Mouse (Mus musculus) lung, adult 18-20 months (tissue): ENCODE measurements around the gene Tmem86a.
A peak's percentile ranks its signal among the peaks of the same experiment; 100 is the strongest.
"Not testable (repeated sequence)": the region's sequence is repeated elsewhere in the genome, so short reads cannot be mapped to it uniquely, and the experiment has no call there.

Source experiments
- DNase-seq, 2 experiments: peaks; one replicate each; pipeline ENCODE4 v3.0.0; 2022; ENCODE audit warnings: mixed read lengths in 2 of 2

Tmem86a gene

DNA sequence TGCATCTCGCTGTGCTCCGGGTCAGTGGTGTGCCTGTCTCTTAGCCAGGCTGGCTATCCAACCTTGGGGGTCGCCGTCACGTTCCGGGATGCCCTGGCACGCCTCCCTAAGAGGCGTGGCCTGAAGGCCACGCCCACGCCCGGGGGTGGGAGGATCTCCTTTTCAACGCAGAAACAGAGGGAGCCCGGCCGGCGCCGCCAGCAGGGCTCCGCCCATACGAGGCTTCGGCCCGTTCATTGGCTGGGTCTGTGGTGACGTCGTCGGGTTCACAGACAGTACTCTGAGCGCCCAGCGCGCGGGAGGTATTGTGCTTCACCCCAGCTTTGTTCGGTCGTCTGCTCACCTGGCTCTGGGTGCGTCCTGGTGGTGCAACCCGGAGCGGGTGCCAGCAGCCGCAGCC lies at the start of gene Tmem86a:
TSS of gene Tmem86a (plus strand) at position 236 of the 400 bp plus-strand sequence.
- DNase-seq, result peak; percentile 95

DNA sequence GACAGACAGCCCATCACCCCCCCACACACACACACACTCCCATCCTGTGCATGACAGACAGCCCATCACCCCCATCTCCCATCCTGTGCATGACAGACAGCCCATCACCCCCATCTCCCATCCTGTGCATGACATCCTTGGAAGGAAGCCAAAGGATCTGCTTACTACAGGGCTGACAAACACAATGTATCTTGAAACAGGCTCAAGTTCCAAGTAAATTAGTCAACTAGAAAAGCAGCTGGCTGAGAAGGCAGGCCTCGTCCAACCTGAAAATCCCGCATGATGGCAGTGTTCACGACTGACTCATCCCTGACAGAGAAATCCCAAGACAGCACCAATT lies 49.8 kb upstream of the Tmem86a start:
- peak in 1 of 2 experiments; percentile 48 for DNase-seq

GRCm38 (mm10) chr7:47001125-47001899 lies 49.1 kb upstream of the Tmem86a start:
- DNase-seq, result no peak

DNA sequence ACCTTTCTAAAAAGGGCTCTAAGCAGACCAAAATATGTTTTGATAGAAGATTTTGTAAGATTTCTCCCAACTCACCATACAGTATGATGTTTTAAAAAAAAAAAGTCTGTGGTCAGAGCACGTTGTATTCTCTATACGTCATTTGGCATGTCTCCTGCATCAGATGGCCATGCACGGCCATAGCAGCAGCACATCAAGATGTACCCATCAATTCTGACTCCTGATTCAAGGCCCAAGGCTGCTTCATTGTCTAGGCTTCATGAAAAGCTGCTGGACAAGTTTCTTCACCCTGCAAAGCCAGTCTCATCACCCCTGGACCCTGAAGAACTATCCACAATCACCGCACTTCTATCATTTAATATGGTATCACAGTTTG lies 48.5 kb upstream of the Tmem86a start:
- DNase-seq, result no peak

- DNase-seq, result peak in 1 of 2 experiments; percentile 19
These were observed 46.8 kb upstream of the Tmem86a start for GRCm38 (mm10) chr7:47003411-47004115.

- DNase-seq, result peak in 1 of 2 experiments; percentile 10
These were observed 43.2 kb upstream of the Tmem86a start for GRCm38 (mm10) chr7:47007109-47007780.

DNA sequence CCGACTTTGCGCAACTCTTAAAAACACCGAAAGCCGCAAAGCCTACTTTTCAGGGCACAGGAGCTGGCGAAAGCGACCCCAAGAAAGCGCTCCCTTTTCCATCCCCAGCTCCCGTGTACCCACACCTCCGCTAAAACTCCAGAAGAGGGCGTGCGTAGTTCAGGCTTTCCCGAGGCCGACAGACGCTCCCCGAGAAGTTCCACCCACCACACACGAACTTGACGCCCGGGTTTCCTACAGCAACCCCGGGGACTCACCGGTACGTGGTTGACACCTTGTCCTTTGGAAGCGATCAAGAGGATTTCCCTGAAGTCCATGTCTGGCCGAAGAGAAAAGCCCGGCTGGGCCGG lies 42.6 kb upstream of the Tmem86a start:
- no peak for DNase-seq

GRCm38 (mm10) chr7:47008168-47008993 lies 42.0 kb upstream of the Tmem86a start, which contains the start of gene Spty2d1:
Gene Spty2d1, minus strand, starts transcription at chr7:47008411.
- peak; percentile 99 for DNase-seq

DNA sequence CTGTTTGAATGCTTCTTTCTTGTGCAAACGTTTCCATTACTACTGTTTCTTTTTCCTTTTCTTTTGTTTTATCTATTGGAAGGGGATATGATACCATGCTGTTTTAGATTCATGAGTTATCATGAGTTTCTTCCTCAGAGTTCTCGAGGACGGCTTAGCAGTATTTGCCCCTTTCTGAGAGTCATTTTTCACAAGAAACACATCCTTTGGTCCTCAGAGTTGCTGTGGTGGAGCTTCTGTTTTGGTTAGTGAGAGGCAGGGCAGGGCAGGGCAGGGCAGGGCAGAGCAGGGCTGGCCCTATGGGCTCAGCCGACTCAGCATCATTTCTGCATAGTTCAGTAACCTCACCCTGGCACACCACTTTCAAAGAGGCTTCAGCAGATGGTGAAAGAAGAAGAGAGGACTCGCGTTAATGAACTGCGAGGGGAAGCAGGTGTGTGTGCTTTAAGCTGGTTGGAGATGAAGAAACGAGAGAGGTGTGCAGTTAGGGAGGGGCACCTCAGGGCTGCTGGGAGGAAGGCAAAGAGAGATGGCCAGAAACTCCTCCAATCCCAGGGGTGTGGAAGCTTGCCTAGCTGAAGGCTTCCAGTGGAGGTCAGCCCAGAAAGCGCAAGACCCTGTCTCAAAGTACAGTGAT lies 37.2 kb upstream of the Tmem86a start:
- DNase-seq, result no peak

DNA sequence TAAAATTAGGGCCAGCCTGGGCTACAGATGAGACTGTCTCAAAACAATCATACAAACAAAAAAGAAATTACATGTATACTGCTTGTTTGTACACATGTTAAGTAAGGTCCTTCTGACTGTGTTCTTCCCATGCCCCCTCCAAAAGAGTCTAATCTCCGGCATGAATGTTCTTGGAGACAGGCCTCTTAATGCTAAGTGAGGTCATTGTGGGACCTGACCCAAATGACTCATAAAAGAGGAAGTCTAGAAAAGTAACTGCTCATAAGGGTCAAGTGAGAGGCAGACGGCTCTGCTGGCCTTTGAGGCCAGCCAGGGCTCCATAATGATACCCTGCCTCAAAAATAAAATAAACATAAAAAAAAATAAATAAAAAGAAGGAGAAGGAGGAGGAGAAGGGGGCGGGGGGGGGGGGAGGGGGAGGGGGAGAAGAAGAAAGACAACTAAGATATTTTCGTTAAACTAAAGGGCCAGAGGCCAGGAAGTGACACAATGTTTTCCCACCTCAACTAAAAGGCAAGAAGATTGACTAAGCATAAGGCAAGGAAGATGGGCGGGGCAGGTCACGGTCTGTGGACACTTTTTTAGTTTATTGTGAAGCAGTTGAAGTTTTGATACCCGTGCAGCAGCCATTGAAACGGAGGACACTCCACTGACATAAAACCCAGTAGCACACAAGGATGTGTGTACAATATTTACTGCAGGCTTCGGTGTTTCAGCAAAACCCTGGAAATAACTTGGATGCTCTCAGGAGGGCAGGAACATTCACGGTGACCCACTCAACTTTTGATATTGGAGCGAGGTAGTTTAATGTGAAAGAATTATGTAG lies 35.6 kb upstream of the Tmem86a start:
- peak; percentile 34 to 82 for DNase-seq

DNA sequence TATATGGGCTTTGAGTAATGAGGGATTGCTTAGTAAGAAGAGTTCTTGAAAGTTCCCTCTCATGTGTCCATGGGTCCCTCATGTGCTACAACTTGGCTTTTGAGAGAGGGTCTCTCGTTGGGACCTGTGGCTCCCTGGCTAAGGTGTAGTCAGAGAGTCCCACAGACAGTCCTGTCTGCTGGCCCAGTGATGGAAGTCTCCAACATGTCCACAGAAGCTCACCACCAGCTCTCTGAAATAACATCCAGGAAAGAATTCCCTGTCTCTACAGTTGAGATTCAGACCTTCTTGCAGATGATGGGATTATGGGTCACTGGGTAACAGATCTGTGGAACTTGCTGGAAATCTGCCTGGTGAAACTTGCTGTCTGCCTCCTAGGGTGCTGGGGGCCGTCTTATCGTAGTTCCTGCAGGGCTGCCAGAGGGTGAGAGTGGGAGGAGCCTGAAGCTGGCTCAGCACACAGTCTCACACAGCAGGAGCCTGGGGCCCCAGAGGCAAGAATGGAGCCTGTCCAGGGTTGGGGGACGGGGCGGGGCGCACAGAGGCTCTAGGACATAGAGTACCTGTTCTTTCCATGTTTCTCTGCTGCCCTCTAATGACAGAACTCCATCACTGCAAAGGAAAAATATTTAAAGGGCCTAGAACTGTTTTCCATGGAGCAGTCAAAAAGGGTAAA lies 34.9 kb upstream of the Tmem86a start:
- DNase-seq, result peak; percentile 89 to 94

DNA sequence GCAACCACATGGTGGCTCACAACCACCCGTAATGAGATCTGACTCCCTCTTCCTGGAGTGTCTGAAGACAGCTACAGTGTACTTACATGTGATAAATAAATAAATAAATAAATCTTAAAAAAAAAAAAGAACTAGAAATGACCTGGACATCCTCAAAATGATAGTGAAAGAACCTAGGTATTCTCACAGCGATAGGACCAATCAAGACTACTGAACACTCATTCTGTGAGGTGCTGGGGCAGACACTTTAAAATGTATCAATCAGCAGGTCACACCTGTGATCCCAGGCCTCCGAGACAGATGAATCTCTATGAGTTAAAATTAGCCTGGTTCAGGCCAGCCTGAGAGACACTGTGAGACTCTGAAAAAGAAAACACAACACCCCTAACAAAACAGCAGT lies 33.8 kb upstream of the Tmem86a start:
- no peak for DNase-seq

DNA sequence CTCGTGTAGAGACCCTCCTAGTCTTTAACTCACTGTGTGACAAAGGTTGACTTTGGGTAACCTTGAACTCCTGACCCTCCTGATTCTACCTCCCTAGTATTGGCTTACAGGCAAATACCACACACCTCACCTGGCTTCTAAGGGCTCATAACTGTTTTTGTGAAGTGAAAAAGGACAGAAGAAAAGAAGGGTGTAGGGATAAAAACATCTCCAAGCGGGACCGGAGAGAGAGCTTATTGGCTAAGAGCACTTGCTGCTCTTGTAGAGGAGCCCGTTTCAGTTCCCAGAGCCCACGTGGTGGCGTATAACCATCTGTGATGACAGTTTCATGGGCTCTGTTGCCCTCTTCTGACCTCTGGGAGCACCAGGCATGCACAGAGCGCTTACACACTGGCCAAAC lies 33.3 kb upstream of the Tmem86a start:
- DNase-seq, result no peak

DNA sequence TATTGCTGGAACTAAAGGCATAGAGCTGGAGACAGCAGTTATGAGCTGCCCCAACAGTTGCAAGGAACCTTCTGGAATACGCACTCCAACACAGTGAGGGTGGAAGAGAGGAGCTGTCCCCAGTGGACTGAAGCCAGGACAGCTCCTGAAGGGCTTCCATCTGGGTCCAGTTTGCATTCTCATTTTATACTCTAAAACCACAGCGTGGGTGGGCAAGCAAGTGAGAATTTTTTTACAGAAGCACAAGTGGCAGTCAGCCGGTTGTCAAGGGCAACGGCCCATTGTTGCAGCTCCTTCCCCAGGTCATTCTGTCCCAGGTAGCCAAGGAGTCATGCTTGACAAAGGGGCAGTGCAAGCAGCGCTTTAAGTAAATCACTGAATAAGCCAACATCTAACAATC lies 30.8 kb upstream of the Tmem86a start:
- peak in 1 of 2 experiments; percentile 58 for DNase-seq

DNA sequence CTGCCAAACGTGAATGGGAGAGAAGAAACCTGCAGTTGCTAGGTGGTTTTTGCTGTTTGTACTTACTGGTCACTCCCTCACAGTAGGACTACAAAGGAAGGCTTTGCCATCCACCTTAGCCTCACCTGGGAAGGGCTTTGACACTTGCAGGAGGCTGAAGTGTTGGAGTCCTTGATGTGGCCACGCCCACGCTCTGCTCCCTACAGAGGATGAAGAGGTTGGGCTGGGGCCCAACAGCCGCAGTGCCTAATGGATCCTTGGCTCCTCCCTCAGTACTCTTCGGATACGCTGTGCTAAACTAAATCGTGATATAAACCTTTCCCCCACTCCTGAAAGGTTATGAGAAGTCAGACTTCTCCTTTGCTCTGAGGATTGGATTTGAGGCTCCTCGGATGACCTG lies 29.4 kb upstream of the Tmem86a start:
- peak; percentile 40 to 55 for DNase-seq

DNA sequence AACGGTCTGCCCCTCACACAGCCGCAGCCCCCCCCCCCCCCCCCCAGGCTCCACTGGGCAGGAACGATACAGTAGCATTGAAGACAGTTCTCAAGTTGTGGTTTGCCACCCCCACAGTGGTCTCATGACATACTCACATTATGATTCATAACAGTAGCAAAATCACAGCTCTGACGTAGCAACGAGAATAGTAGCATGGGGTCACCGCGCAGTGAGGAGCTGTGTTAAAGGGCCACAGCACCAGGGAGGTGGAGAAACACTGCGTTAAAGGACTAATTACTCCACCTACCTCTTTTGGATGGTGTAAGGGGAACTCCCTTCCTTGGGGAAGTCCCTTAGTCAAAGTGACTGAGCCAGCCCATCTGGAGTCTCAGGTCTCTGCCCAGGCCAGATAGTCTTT lies 27.9 kb upstream of the Tmem86a start:
- no peak for DNase-seq

GRCm38 (mm10) chr7:47023530-47023929 lies 26.9 kb upstream of the Tmem86a start:
- DNase-seq, result peak; percentile 78 to 80

DNA sequence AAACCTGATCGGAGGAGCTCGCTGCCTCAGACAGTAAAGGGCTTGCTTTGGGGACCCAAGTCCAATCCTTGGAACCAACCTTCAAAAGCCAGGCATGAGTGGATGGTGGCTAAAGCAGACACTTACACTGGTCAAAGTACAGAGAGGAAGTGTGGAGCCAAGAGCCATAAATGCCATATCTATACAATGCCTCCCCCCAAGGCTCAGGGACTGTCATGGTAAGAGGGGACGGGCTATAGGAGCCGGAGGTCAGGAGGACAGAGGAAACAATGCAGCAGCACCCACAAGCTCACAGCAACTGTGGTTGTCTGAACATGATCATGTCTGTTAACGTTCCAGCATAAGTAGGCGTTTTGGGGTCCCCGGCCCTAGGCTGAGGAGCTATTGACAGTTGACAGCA lies 25.9 kb upstream of the Tmem86a start:
- no peak for DNase-seq

DNA sequence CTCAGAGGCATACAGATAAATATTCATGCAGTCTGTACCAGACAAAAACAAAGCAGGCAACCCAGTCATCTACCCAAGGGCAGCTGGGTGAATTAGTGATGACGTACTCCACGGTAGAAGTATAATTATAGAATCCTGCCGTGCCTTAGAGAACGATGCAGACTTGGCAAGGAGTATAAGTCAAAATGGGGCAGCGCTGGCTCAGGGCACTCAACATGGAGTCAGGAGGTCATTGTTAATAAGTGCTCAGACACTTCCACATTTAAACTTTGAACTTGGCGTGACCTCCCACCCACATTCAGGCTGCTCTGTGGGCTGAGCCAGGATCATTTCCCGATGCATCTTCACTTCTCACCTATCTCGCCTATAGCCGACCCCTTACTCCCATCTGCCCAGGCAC lies 25.0 kb upstream of the Tmem86a start:
- DNase-seq, result no peak

GRCm38 (mm10) chr7:47026899-47027298 lies 23.5 kb upstream of the Tmem86a start:
- DNase-seq, result not testable (repeated sequence)

DNA sequence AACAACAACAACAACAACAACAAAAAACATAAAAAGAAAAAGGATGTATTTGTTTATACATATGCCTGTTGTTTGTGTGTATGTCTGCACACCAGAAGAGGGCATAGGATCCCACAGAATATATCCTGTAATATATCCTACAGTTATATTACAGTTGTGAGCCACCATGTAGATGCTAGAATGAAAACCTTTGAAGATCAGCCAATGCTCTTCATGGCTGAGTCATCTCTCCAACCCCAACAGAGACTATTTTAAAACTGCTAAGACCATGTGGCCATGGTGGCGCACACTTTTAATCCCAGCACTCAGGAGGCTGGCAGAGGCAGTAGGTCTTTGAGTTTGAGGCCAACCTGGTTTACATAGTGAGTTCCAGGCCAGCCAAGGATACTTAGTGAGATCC lies 22.9 kb upstream of the Tmem86a start:
- no peak for DNase-seq
